Mouse (Mus musculus) left cerebral cortex, adult 11 months (tissue): ENCODE results near the gene Astn2.

Experiments
- DNase-seq: peaks from one replicate; pipeline ENCODE4 v3.0.0; 2022; ENCODE audit warnings: low spot score

The Astn2 gene

DNA sequence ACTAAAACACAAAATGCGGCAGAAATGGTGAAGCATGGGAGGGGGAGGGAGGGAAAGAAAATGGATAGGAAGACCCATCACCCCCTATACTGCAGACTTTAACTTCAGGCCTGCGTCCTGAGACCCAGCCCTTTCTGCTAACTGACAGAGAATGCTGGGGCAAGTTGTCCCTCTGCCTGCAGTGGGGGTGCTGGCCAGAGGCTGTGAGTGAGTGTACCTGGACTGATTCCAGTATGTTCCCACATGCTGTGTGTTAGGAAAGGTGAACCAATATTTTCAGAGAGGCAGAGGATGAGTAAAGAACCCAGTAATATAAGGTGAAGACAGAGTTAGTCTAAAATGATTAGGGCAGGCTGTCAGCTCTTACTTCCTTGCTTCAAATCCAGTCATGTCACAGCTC lies 561.2 kb downstream of the Astn2 start:
- no peak for DNase-seq

- peak; percentile 32 for DNase-seq
Measured at GRCm38 (mm10) chr4:65839550-65840000, 564.8 kb downstream of the Astn2 start.

GRCm38 (mm10) chr4:65838781-65839180 lies 565.6 kb downstream of the Astn2 start:
- no peak for DNase-seq

DNA sequence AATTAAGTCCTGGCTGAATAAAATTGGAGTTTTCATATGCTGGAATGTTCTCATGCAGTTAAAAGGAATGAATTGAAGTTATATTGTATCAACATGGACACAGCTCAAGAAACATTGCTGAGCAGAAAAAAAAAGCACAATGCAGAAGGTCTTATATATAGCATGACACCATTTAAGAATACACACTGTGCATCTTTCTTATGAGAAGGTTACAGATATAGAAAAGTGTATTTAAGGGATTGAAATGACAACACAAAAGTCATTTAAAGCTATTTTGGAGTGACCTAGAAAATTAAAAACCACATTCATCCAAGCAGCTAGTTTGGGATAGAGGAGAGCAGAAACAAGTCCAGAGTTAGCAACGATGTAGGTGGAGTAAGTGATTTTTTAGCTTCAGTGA lies 571.4 kb downstream of the Astn2 start:
- no peak for DNase-seq

DNA sequence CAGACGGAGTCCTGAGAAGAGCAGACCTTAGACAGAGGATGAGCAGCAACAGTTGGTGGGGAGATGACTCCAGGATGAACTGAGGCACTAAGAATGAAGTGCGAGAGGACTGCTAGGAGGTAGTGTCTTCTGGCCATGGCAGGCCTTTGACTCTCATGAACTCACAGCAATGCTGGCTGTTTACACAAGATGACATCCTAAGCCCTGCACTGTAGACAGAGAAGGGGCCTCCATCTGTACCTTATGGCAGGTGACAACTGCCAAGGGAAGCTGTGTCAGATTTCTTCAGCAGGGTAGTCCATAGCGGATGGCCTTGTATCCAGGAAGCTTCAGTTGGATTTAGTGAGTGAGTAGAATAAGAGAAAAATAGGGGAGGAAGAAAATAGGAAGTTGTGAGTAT lies 572.5 kb downstream of the Astn2 start:
- DNase-seq, result no peak

- DNase-seq, result no peak
Measured at GRCm38 (mm10) chr4:65830495-65830894, 573.9 kb downstream of the Astn2 start.

DNA sequence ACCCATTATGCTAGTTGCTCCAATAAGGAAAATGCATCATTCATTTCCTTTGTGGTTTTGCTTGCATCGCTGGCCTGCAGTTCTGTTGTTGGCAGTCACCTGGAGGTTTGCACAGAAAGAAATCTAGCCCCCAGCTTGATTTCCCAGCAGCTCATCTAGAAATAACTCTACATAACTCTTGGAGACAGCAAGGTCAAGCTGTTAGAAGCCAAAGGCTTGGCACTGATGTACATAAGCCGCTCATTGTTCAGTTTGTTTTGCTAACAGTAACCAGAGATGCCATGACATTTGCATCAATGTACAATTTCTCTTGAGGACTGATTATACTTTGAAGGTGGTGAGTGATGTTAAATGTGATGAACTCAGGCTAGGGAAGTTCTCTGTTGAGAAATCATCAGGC lies 583.3 kb downstream of the Astn2 start:
- DNase-seq, result no peak

DNA sequence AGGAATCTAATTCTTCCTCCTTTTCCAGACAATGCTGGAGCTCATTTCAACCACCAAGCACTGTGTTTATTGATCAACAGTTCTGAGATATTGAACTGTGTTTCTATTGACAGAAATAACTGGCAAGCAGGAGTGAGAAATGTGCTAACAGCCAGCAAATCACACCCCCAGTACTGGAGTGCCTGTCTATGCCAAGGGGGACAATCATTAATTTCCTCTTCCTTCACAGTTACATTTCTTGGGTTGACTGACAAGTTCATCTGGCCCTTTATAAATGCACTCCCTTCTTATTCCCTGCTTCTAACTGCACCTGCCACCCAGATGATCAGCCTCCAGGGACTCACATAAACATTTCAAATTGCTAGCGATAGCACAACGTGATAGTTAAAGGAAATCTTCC lies 584.2 kb downstream of the Astn2 start:
- DNase-seq, result no peak

GRCm38 (mm10) chr4:65819835-65820234 lies 584.6 kb downstream of the Astn2 start:
- no peak for DNase-seq

GRCm38 (mm10) chr4:65814176-65814535 lies 590.3 kb downstream of the Astn2 start:
- DNase-seq, result no peak

DNA sequence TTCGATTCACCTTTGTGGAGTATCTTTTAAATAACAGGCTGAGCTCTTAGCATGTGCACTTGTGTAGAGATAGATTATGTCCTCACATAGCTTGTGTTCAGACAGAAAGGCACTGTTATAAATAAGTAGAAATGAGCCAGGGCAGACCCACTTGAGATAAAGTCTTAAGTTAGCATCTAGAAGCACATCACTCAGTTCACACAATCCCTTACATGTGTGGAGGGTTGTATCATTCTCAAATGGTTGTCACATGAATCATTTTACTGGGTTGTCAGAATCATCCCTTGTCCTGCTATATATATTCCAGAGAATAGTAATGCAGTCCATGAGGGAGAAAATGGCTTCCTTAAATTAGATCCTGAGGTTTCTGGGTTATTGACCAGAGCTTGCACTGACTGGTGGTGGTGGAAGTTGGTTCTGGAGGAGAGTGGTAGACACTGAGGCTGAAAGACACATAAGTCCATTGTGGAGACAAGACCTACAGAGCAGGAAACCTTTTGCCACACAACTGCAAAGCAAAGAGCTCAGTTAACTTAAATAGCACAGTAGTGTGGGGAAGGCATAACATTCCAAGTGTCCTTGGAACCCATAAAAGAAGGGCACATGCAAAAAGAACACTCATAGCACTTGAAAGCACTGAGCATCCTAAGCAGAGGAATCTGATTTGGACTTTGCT lies 590.8 kb downstream of the Astn2 start:
- no peak for DNase-seq

GRCm38 (mm10) chr4:65807341-65807740 lies 597.1 kb downstream of the Astn2 start:
- DNase-seq, result no peak

DNA sequence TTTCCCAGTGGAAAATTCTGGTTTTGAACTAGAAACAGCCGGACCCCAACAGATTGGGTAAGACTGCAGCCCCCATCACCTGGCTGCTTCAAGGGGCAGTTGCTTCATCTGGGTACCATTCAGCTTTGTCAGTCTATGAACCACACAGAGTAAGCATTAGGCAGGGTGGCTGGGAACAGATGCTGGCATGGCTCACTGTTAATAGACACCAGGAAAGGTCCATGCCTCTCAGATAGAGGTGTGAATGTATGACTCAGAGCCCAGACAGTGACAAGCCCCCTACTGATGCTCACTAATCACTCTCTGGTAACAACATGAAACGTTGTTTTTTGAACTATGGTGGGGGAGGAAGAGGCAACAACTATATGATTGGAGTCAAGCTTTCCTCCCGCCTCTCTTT lies 603.2 kb downstream of the Astn2 start:
- DNase-seq, result no peak

GRCm38 (mm10) chr4:65791051-65791450 lies 613.4 kb downstream of the Astn2 start:
- no peak for DNase-seq

GRCm38 (mm10) chr4:65773368-65774010 lies 630.9 kb downstream of the Astn2 start:
- no peak for DNase-seq

GRCm38 (mm10) chr4:65770952-65771351 lies 633.5 kb downstream of the Astn2 start:
- DNase-seq, result no peak

DNA sequence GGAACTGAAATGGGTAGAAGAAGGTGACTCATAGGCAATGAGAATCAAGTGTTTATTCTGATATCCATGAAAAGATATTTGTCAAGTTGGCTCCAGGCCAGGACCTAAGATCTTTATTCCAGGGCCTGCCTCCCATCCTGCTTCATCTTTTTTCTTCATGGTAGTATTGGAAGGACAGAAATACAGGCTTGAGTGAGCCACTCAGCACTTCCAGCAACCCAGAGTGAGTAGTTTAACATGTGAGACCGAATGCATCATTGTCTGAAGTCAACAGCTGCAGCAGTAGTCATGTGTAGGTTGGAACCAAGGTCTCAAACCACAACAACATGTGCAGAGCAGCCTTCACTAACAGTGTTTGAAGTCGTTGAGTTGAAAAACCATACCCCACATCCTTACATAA lies 636.5 kb downstream of the Astn2 start:
- DNase-seq, result no peak

- peak; percentile 26 for DNase-seq
Measured at GRCm38 (mm10) chr4:65767431-65767830, 637.0 kb downstream of the Astn2 start.

DNA sequence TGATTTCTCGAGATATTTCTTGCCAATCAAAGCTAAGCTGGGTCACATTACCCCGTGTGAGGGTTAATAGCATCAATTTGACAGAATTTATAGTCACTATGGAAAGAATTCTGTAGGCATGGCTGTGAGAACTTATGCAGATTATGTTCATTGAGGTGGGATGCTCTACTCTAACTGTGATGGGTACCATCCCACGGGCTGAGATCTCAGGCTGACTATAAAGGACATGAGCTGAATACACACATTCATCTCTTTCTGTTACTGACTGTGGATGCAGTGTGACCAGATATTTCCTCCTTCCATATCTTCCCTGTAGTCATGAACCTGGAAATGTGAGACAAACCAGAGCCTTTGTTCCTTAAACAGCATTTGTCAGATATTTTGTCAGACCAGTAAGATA lies 639.1 kb downstream of the Astn2 start:
- DNase-seq, result no peak

- DNase-seq, result no peak
Measured at GRCm38 (mm10) chr4:65764275-65764674, 640.1 kb downstream of the Astn2 start.

DNA sequence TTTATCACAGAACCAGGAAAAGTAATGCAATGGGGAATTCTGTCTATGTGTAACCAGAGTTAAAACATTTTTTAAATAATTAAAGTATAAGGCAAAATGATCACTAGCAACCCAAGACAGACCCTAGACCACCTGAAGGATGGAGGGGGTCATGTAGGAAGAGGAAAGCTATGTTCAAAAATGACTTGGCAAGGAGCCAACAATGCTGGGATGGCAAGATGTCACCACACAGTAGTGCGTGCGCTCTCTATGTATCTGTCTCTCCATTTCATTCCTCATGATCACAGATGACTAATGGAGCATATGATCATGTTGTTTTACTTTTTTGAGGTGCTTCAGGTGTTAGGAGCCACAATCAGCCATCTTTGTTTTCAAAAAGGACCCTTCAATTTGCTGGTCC lies 640.6 kb downstream of the Astn2 start:
- DNase-seq, result no peak

DNA sequence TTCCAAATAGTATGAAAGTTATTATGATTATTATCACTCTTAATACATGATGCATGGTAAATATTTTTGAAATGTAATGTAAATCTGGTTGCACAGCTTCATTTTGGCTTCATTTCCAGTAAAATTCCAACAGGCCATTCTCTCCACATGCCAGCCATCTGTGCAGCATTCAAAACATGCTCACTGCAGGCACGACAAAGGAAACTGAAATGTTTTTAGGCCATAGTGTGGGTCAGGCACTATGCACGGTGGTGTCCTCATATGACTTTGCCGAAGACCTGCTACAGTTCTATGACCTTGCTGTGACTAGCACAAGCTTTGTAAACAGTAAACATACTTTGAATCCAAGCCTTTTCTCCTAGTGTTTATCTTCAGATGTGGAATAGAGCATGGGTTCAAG lies 642.3 kb downstream of the Astn2 start:
- DNase-seq, result no peak

DNA sequence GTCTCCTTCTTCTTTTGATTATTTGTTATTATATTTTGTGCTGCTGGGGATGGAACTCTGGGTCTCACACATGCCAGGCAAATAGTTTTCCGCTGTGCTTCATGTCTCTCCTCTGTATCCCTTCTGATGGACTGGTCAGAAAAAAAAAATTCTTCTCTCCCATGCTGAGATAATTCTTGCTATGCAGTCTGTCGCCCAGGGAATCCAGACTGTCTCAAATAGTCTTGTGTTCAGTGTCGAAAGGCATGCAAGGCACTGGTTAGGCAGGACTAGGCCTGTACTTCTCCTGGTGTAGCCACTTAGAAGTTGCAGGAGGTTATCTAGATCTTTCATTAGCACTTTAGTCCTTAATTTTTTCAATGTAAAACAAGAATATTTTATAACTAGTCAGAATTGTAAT lies 642.8 kb downstream of the Astn2 start:
- DNase-seq, result no peak

DNA sequence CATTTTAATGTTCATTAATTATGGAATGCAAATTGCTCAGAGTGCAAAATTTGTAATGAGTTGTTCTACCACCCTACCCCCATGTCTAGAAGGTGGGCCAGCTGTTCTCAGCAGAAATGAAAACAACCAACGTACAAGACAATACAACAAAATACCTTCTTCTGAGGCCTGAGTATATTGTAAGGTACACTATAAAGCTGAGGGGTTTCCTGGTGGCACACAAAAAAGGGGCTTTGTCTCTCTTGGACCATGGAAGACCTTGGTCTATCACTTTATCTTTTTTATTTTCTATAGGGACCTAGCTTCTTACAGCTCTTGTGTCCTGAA lies 645.6 kb downstream of the Astn2 start:
- DNase-seq, result no peak
